Mouse (Mus musculus): ENCODE data around the gene Jkamp. TPM values are rescaled to one million over a fixed set of nuclear protein-coding genes. Genes with fewer than 3 reads are reported as not detected.

Jkamp gene
- polyA plus RNA-seq, 1 experiment from 2014 or later, result 72.6 TPM

DNA sequence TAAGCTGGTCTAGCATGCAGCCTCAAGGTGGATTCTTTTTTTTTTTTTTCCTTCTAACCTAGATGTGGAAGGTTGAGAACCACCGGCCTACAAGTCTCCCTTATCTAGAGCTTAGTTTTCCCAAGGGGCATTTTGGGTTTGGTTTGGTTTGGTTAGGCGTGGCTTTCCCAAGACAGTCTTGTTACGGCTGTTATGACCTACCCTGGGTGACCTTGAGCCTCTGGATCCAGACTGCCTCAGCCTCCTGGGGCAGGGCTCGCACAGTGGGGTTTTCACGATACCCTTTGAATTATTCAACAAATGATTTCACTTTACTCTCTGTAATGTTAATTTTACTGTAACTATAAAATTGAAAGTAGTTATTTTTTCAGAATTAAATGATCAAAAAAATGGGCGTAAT, 17.4 kb downstream of the Jkamp start:
- H3K27ac ChIP-seq (replicated peaks), result no peak overlapping the region
- H3K27me3 ChIP-seq (replicated peaks; ENCODE audit: low read depth, poor library complexity, severe bottlenecking), result no peaks in the 10 kb centered on the region
- no peak for DNase-seq (ENCODE audit: low spot score)
- H3K36me3 ChIP-seq (replicated peaks), result peaks cover 35% of the 10 kb centered on the region
- no peak overlapping the region for H3K4me3 ChIP-seq
- H3K9me3 ChIP-seq, result no peaks in the 10 kb centered on the region
- WGBS, result 88% methylated on average over 6 of the region's 6 CpGs
- 0 out of 2 replicates have a peak, but pooled peaks cover 4% of the 10 kb centered on the region for H3K4me1 ChIP-seq

- no peak for DNase-seq (ENCODE audit: low spot score)
- H3K27me3 ChIP-seq (replicated peaks; ENCODE audit: low read depth, poor library complexity, severe bottlenecking), result no peaks in the 10 kb centered on the region
- H3K27ac ChIP-seq (replicated peaks), result no peak overlapping the region
- 0 out of 2 replicates have a peak, but pooled peaks cover 4% of the 10 kb centered on the region for H3K4me1 ChIP-seq
- WGBS, result 90% methylated on average over 5 of the region's 5 CpGs
- H3K4me3 ChIP-seq, result no peak overlapping the region
- H3K36me3 ChIP-seq (replicated peaks), result peaks cover 28% of the 10 kb centered on the region
- H3K9me3 ChIP-seq, result no peaks in the 10 kb centered on the region
Measured at GRCm38 (mm10) chr12:72104027-72104426, 18.6 kb downstream of the Jkamp start.

DNA sequence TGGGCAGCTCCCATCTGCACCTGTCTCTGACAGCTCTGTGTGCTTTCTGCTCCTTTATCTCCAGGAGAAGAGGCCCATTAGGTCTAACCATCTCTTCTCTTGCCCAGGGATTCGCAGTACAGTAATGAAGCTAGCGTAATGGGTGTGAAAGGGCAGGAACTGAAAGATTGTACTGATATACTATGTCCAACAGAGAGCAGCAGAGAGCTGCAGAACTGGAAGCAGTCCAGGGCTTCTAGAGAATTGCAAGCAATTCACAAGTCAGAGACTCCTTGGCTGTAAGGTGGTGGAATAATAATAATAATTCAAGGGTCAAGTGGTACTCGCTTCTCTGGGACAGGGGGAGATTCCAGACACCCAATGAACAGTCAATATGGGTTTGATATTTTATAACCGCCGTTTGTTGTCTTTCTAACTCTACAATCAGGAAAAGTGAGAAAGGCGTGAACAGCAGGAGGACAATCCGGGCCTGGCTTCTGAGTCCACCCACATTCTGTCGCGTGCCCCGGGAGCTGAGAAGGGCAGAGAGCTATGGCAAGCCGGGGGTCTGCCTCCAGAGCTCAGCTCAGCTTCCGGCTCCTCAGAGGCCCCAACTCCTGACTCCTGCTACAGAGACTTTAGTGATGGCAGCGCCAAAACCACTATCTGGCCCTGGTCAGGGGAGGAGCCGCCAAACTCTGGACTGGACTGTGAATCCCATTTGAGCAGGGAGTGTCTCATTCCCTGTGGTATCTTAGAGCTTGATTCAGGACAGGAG, 19.3 kb downstream of the Jkamp start:
- Histone ChIP-seq H3K9me3 (no peaks in the 10 kb centered on the region), H3K4me1 (0 out of 2 replicates have a peak, but pooled peaks cover 4% of the 10 kb centered on the region), H3K27ac (replicated peaks) (no peak overlapping the region), H3K27me3 (replicated peaks; ENCODE audit: low read depth, poor library complexity, severe bottlenecking) (no peaks in the 10 kb centered on the region), H3K36me3 (replicated peaks) (peaks cover 21% of the 10 kb centered on the region), H3K4me3 (0 out of 2 replicates have a peak overlapping the region, but pooled peaks have one; percentile 28)
- DNase-seq (ENCODE audit: low spot score), result peak; percentile 52
- WGBS, result 36% methylated on average over 14 of the region's 14 CpGs

DNA sequence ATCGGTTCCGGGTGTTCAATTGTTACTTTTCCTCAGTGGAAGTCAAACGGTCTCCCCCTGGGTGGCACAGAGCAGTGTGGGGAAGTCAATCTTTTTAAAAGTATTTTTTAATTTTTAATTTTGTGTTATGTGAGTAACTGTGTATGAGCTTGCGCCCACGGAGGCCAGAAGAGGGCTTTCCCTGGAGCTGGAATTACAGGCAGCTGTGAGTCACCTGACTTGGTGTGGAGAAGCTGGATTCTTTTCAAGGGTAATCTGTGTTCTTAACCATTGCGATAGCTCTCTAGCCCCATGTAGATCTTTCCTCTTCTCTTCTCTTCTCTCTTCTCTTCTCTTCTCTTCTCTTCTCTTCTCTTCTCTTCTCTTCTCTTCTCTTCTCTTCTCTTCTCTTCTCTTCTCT, 29.7 kb downstream of the Jkamp start:
- no peak overlapping the region for H3K4me3 ChIP-seq
- H3K4me1 ChIP-seq, result no peaks in the 10 kb centered on the region
- 0 out of 2 replicates have a peak, but pooled peaks cover 3% of the 10 kb centered on the region for H3K27me3 ChIP-seq (replicated peaks; ENCODE audit: low read depth, poor library complexity, severe bottlenecking)
- WGBS, result 84% methylated on average over 6 of the region's 6 CpGs
- H3K9me3 ChIP-seq, result no peaks in the 10 kb centered on the region
- no peak overlapping the region for H3K27ac ChIP-seq (replicated peaks)
- H3K36me3 ChIP-seq (replicated peaks), result no peaks in the 10 kb centered on the region
- no peak for DNase-seq (ENCODE audit: low spot score)

- WGBS, result 78% methylated on average over 22 of the region's 23 CpGs
Measured at GRCm38 (mm10) chr12:72115686-72116345, 30.4 kb downstream of the Jkamp start.

DNA sequence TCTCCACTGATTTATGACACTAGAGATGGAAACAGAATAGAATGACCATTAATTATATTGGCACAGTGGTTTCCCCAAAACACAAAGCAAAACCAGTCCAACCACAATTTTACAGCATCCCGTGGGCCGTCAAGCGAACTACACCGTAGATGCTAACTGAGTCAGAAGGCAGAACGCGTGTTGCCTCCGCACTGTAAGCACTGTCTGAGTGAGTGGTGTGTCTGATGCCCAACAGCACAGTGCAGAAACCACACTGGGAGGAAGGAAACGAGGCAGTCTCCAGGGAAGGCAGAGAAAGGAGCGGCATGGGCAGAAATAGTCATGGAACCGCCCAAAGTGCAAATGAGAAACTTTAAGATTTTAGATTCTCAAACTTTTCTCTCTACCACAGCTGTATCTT, 43.8 kb downstream of the Jkamp start:
- no peak for DNase-seq (ENCODE audit: low spot score)
- WGBS, result 95% methylated on average over 10 of the region's 10 CpGs
- Histone ChIP-seq H3K27me3 (replicated peaks; ENCODE audit: low read depth, poor library complexity, severe bottlenecking) (no peaks in the 10 kb centered on the region), H3K9me3 (no peaks in the 10 kb centered on the region), H3K4me1 (no peaks in the 10 kb centered on the region), H3K36me3 (replicated peaks) (no peaks in the 10 kb centered on the region), H3K27ac (replicated peaks) (no peak overlapping the region), H3K4me3 (no peak overlapping the region)

More at GRCm38 (mm10) chr12:72115686-72116345, 30.4 kb downstream of the Jkamp start:
- H3K27me3 ChIP-seq (replicated peaks; ENCODE audit: low read depth, poor library complexity, severe bottlenecking), result 0 out of 2 replicates have a peak, but pooled peaks cover 3% of the 10 kb centered on the region
- no peak overlapping the region for H3K4me3 ChIP-seq
- no peaks in the 10 kb centered on the region for H3K36me3 ChIP-seq (replicated peaks)
- no peaks in the 10 kb centered on the region for H3K4me1 ChIP-seq
- H3K27ac ChIP-seq (replicated peaks), result no peak overlapping the region
- DNase-seq (ENCODE audit: low spot score), result no peak
- no peaks in the 10 kb centered on the region for H3K9me3 ChIP-seq

- no peaks in the 10 kb centered on the region for H3K4me1 ChIP-seq
- no peak for DNase-seq (ENCODE audit: low spot score)
- H3K27ac ChIP-seq (replicated peaks), result no peak overlapping the region
- H3K4me3 ChIP-seq, result no peak overlapping the region
- WGBS, result 81% methylated on average over 4 of the region's 4 CpGs
- no peaks in the 10 kb centered on the region for H3K9me3 ChIP-seq
- no peaks in the 10 kb centered on the region for H3K27me3 ChIP-seq (replicated peaks; ENCODE audit: low read depth, poor library complexity, severe bottlenecking)
- H3K36me3 ChIP-seq (replicated peaks), result no peaks in the 10 kb centered on the region
Measured at GRCm38 (mm10) chr12:72150786-72151185, 65.4 kb downstream of the Jkamp start.

Small RNA genes lying within 50 kb of the gene (microRNA-seq; reads per million reads assigned to microRNA genes)
- not detected for gene Gm24466

Other genes starting within 250 kb of the Jkamp start
- gene Gpr135, start 14.5 kb upstream of the Jkamp start, polyA plus RNA-seq (2016; fragmentation: Nextera tagmentation; extraction: Ambion mirVana), result 0.38 and 0.76 TPM in 2 replicates
- 10.9 and 11.2 TPM in 2 replicates for gene L3hypdh, start 150 bp upstream of the Jkamp start, polyA plus RNA-seq (2016; fragmentation: Nextera tagmentation; extraction: Ambion mirVana)
- not detected in 2 replicates for gene Ccdc175, start 99.4 kb downstream of the Jkamp start, polyA plus RNA-seq (2016; fragmentation: Nextera tagmentation; extraction: Ambion mirVana)